Mouse (Mus musculus) lung, postnatal 0 days (tissue): ENCODE measurements around the gene Gm9821.

Source experiments
- CTCF ChIP-seq: IDR thresholded peaks from 2 replicates; pipeline ENCODE4 v1.5.1; 2016; ENCODE audit warnings: antibody characterized with exemption, mild to moderate bottlenecking
- EP300 ChIP-seq: IDR thresholded peaks from 2 replicates; pipeline ENCODE4 v1.6.1; 2016; ENCODE audit warnings: antibody characterized with exemption, mild to moderate bottlenecking, control low read depth

- TF ChIP-seq CTCF (no peak), EP300 (no peak)
Observed at GRCm38 (mm10) chr2:91921181-91921789, 24.2 kb upstream of the Gm9821 start.
